Mouse (Mus musculus) thymus, adult 2 months (tissue): ENCODE data around the gene Klhl2.

Experiments used
- CTCF ChIP-seq: fragments of 200-500 bp; IDR thresholded peaks from 2 replicates; pipeline ENCODE4 v1.5.1; 2012; ENCODE audit warnings: mild to moderate bottlenecking, control low read depth, low read length, moderate library complexity, borderline replicate concordance; ENCODE audit not compliant: control insufficient read depth, poor library complexity, insufficient read depth; ENCODE audit errors: extremely low read depth
- POLR2A ChIP-seq: fragments of 200-500 bp; IDR thresholded peaks from 2 replicates; pipeline ENCODE4 v1.6.1; 2012; ENCODE audit warnings: mild to moderate bottlenecking, low read length, control low read depth, moderate library complexity; ENCODE audit not compliant: control insufficient read depth, poor library complexity, insufficient read depth; ENCODE audit errors: extremely low read depth

DNA sequence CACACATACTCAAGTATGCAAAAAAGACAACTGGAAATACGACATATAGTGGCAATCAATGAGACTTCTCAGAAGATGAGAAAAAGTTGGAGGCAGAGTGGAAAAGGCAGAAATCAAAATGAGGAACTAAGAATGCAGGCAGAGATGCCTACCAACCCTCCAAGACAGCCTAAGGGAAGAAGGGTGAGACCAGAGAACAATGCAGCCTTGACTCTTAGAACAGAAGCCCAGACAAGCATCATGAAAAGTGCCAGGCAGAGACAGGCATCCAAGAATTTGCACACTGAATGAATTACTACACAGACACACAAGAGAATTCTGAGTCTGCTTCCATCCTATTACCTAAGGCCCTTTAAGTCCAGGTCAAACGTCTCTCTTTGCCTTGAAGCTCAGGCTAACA, 2.6 kb downstream of the Klhl2 start:
- no peak for TF ChIP-seq CTCF
- no peak for TF ChIP-seq POLR2A
